Mouse (Mus musculus): ENCODE measurements at regions not wholly inside any gene's neighbourhood (a gene's known extent, or its start where the extent isn't known, plus 50 kb on each side); places are given as distances from the start of the nearest gene placed in this dataset.

DNA sequence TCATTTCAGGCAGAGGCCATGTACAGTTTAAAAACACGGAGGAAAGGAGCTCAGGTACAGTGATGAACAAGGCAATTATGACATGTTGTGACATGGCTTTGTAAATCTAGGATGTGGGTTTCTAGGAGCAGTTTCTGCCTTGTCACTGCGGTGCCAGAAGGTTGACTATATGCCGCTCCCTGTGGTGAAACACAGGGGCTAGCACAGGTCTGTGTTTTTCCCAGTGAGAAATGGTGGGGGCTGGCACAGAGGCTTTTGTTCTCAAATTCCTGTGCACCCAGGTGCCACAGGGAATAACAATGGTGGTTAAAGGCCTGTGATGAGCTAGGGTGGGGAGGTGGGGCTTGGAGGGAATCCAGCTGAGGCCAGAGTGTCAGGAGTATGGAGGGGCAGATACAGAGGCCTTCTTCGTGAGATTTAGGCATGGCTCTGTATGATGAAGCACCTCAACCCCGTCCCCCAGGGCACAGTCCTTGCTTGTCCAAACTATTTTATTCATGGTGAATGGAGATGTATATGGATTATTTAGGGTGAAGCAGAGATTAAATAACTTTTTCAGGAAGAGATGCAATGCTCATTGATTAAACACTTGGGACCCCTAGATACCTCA is 80.0 kb upstream of the Inhba start:
- no peak for DNase-seq

DNA sequence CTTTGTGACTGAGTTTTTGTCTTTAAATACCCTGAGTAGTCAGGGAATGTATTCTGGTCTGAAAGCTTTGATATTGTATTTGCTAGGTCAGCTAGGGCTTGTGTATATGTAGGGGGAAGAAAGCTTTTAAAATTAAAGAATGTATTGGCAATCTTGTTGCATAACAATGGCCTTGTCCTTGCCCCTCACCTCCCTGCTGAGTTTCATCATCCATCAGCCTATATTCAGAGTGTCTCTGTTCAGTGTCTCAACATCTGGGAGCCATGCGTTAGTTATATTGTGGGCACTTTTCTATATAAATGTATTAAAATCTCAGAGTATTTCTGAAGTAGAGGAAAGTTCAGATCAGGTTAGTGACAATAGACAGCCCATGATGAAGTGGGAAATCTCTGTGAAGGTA is 76.0 kb upstream of the Inhba start:
- DNase-seq: no peak

DNA sequence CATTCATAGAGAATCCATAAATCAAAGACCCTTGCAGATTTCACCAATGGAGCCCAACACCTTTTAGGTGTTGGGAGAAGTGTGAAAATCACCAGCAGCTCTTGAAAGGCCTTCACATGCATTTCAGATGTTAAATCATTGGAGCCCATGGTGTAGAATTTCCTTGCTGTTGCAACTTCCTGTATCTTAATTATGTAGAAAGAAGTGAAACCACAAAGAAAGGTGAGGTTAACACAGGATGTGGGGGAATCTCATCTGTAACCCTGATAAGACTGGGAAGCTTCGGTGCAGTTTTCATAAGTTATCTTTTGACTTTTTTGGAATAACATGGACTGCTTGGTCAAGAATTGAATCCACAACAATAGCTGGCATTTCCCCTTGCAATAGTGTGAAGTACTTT is 75.5 kb upstream of the Inhba start:
- DNase-seq: no peak

- no peak for DNase-seq
Measured at GRCm38 (mm10) chr13:15950143-15950542, 61.5 kb upstream of the Inhba start.

- no peak for DNase-seq
Measured at GRCm38 (mm10) chr13:15950885-15951610, 60.6 kb upstream of the Inhba start.

Measured in cerebellum, postnatal 25 days (tissue).